Mouse (Mus musculus): ENCODE results near the gene Kdsr.
"Not testable (repeated sequence)": the region's sequence is repeated elsewhere in the genome, so short reads cannot be mapped to it uniquely, and the experiment has no call there.

The Kdsr gene

GRCm38 (mm10) chr1:106739810-106740209 is 19.7 kb downstream of the Kdsr start:
- DNase-seq (ENCODE audit: low read depth): no peak

- DNase-seq (ENCODE audit: low read depth): no peak
These were observed 21.4 kb downstream of the Kdsr start for GRCm38 (mm10) chr1:106738092-106738491.

- DNase-seq (ENCODE audit: low read depth): no peak
These were observed 23.3 kb downstream of the Kdsr start for GRCm38 (mm10) chr1:106736211-106736610.

- DNase-seq (ENCODE audit: low read depth): no peak
These were observed 23.9 kb downstream of the Kdsr start for GRCm38 (mm10) chr1:106735586-106735985.

GRCm38 (mm10) chr1:106722061-106722460 is 37.5 kb downstream of the Kdsr start:
- DNase-seq (ENCODE audit: low read depth): no peak

- not testable (repeated sequence) for DNase-seq (ENCODE audit: low read depth)
These were observed 41.8 kb downstream of the Kdsr start for GRCm38 (mm10) chr1:106717736-106718135.

GRCm38 (mm10) chr1:106717071-106717601 is 42.4 kb downstream of the Kdsr start:
- peak; percentile 44 for DNase-seq (ENCODE audit: low read depth)

- no peak for DNase-seq (ENCODE audit: low read depth)
These were observed 43.4 kb downstream of the Kdsr start for GRCm38 (mm10) chr1:106716141-106716540.

- DNase-seq (ENCODE audit: low read depth): no peak
These were observed 44.1 kb downstream of the Kdsr start for GRCm38 (mm10) chr1:106715111-106716083.

GRCm38 (mm10) chr1:106714530-106714981 is 45.0 kb downstream of the Kdsr start:
- DNase-seq (ENCODE audit: low read depth): no peak

- no peak for DNase-seq (ENCODE audit: low read depth)
These were observed 45.7 kb downstream of the Kdsr start, which contains the start of gene Bcl2 for GRCm38 (mm10) chr1:106713621-106714529. Bcl2 (minus strand) TSS chr1:106714274.

GRCm38 (mm10) chr1:106712330-106712729 is 47.2 kb downstream of the Kdsr start:
- no peak for DNase-seq (ENCODE audit: low read depth)

- DNase-seq (ENCODE audit: low read depth): no peak
These were observed 48.0 kb downstream of the Kdsr start for GRCm38 (mm10) chr1:106711356-106712125.

- no peak for DNase-seq (ENCODE audit: low read depth)
These were observed 49.3 kb downstream of the Kdsr start for GRCm38 (mm10) chr1:106710202-106710601.

- no peak for DNase-seq (ENCODE audit: low read depth)
These were observed 52.3 kb downstream of the Kdsr start for GRCm38 (mm10) chr1:106707036-106707880.

GRCm38 (mm10) chr1:106703183-106703582 is 56.3 kb downstream of the Kdsr start:
- DNase-seq (ENCODE audit: low read depth): no peak

GRCm38 (mm10) chr1:106702471-106703175 is 56.9 kb downstream of the Kdsr start:
- no peak for DNase-seq (ENCODE audit: low read depth)

- no peak for DNase-seq (ENCODE audit: low read depth)
These were observed 58.9 kb downstream of the Kdsr start for GRCm38 (mm10) chr1:106700520-106701114.

- DNase-seq (ENCODE audit: low read depth): no peak
These were observed 63.1 kb downstream of the Kdsr start for GRCm38 (mm10) chr1:106696472-106696871.
